Mouse (Mus musculus) frontal cortex, postnatal 36 days (tissue): Measurements from ENCODE around the gene Psmd11.

Source experiments
- DNase-seq, 2 experiments: peaks; one replicate each; pipeline ENCODE4 v3.0.0; 2022; ENCODE audit warnings: low spot score in 2 of 2

Gene Psmd11

GRCm38 (mm10) chr11:80504519-80505385, 76.3 kb downstream of the Psmd11 start:
- DNase-seq: no peak

- peak; percentile 60 to 79 for DNase-seq
Measured at GRCm38 (mm10) chr11:80505581-80505980, 77.2 kb downstream of the Psmd11 start.

GRCm38 (mm10) chr11:80506483-80506882, 78.1 kb downstream of the Psmd11 start:
- no peak for DNase-seq

- DNase-seq: no peak
Measured at GRCm38 (mm10) chr11:80507791-80508190, 79.4 kb downstream of the Psmd11 start.

GRCm38 (mm10) chr11:80508361-80509175, 80.2 kb downstream of the Psmd11 start:
- peak; percentile 55 to 59 for DNase-seq

GRCm38 (mm10) chr11:80509176-80509506, 80.7 kb downstream of the Psmd11 start:
- DNase-seq: no peak

- DNase-seq: no peak
Measured at GRCm38 (mm10) chr11:80510124-80510523, 81.7 kb downstream of the Psmd11 start.

GRCm38 (mm10) chr11:80512313-80513056, 84.1 kb downstream of the Psmd11 start:
- DNase-seq: no peak

GRCm38 (mm10) chr11:80513796-80514195, 85.4 kb downstream of the Psmd11 start:
- no peak for DNase-seq

GRCm38 (mm10) chr11:80515346-80515745, 86.9 kb downstream of the Psmd11 start:
- no peak for DNase-seq

GRCm38 (mm10) chr11:80515895-80516294, 87.5 kb downstream of the Psmd11 start:
- DNase-seq: no peak

GRCm38 (mm10) chr11:80518421-80519367, 90.3 kb downstream of the Psmd11 start:
- DNase-seq: peak; percentile 71 to 79

- no peak for DNase-seq
Measured at GRCm38 (mm10) chr11:80521148-80521547, 92.7 kb downstream of the Psmd11 start.
